Mouse (Mus musculus) urinary bladder, postnatal 0 days (tissue): ENCODE data around the gene Olfr1484. TPM values are rescaled to one million over a fixed set of nuclear protein-coding genes. Genes with fewer than 3 reads are reported as not detected.

Experiments used
- microRNA-seq: library from miRNA; unstranded; fragments of <30 nt; microRNA quantifications from one replicate; pipeline ENCODE4, GENCODE M21; 2016
- polyA plus RNA-seq: library from polyadenylated mRNA; unstranded; fragments of >200 nt; fragmentation: Nextera tagmentation; extraction: Ambion mirVana; gene quantifications from 2 replicates; pipeline ENCODE4 v1.2.1, GENCODE M21; 2015

Gene Olfr1484
- not detected in 2 replicates for polyA plus RNA-seq

GRCm38 (mm10) chr19:13583211-13583610 is at the start of gene Olfr1484:
Gene Olfr1484 (plus strand): TSS chr19:13583511.

DNA sequence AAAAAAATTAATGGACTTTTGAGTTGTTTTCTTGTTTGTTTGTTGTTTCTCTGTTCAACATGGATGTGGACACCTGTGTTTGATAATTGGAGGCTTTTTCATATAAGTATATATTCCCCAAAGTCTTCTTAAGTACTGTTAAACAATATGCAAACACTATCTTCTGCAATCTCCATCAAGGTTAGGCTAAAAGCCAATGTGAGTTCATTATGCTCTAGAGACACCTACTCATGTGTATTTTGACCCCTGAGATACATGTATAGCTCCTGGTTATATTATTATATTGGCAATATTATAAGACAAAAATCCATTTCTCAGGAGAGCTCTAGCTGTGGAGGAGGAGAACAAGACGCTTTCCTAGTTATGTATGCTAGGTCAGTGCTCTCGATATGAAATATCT is 33.8 kb downstream of the Olfr1484 start, which contains the start of gene Olfr1487:
TSS of gene Olfr1487 (plus strand) at position 301 of the 400 bp plus-strand sequence.

GRCm38 (mm10) chr19:13631321-13631720 is 48.0 kb downstream of the Olfr1484 start, which contains the start of gene Olfr1489:
Gene Olfr1489 (plus strand): TSS chr19:13631621.

Small RNA genes lying within 50 kb of the gene (microRNA-seq; reads per million reads assigned to microRNA genes)
- gene Gm22323 (not detected), gene Gm23931 (not detected)

Other genes with a start within 250 kb of the Olfr1484 start
- not detected in 2 replicates for gene Olfr1466, start 244.6 kb upstream of the Olfr1484 start, polyA plus RNA-seq
- gene Olfr1467, start 221.3 kb upstream of the Olfr1484 start, polyA plus RNA-seq, result not detected in 2 replicates
- gene Olfr1469, start 175.7 kb upstream of the Olfr1484 start, polyA plus RNA-seq, result not detected in 2 replicates
- gene Olfr1471, start 140.1 kb upstream of the Olfr1484 start, polyA plus RNA-seq, result not detected in 2 replicates
- gene Olfr1472, start 127.4 kb upstream of the Olfr1484 start, polyA plus RNA-seq, result not detected in 2 replicates
- not detected in 2 replicates for gene Olfr1474, start 113.9 kb upstream of the Olfr1484 start, polyA plus RNA-seq
- not detected in 2 replicates for gene Olfr1475, start 103.3 kb upstream of the Olfr1484 start, polyA plus RNA-seq
- gene Olfr1477, start 83.0 kb upstream of the Olfr1484 start, polyA plus RNA-seq, result not detected in 2 replicates
- gene Olfr1480, start 55.6 kb upstream of the Olfr1484 start, polyA plus RNA-seq, result not detected in 2 replicates
- not detected in 2 replicates for gene Olfr1487, start 33.9 kb downstream of the Olfr1484 start, polyA plus RNA-seq
- gene Olfr1489, start 48.1 kb downstream of the Olfr1484 start, polyA plus RNA-seq, result not detected in 2 replicates
- gene Olfr1490, start 67.6 kb downstream of the Olfr1484 start, polyA plus RNA-seq, result not detected in 2 replicates
- gene Olfr1491, start 113.8 kb downstream of the Olfr1484 start, polyA plus RNA-seq, result not detected in 2 replicates
- not detected in 2 replicates for gene Olfr1493-ps1, start 139.8 kb downstream of the Olfr1484 start, polyA plus RNA-seq
- gene Olfr1494, start 156.2 kb downstream of the Olfr1484 start, polyA plus RNA-seq, result not detected in 2 replicates
- gene Olfr1495, start 181.1 kb downstream of the Olfr1484 start, polyA plus RNA-seq, result not detected in 2 replicates
- gene Olfr1496, start 194.4 kb downstream of the Olfr1484 start, polyA plus RNA-seq, result not detected in 2 replicates
- gene Olfr1497, start 214.7 kb downstream of the Olfr1484 start, polyA plus RNA-seq, result not detected in 2 replicates
- gene Olfr1499, start 235.9 kb downstream of the Olfr1484 start, polyA plus RNA-seq, result not detected in 2 replicates
- not detected in 2 replicates for gene Olfr1500, start 247.0 kb downstream of the Olfr1484 start, polyA plus RNA-seq